ENCODE assay signal across 14 mouse cellular contexts in the genomic region with DNA sequence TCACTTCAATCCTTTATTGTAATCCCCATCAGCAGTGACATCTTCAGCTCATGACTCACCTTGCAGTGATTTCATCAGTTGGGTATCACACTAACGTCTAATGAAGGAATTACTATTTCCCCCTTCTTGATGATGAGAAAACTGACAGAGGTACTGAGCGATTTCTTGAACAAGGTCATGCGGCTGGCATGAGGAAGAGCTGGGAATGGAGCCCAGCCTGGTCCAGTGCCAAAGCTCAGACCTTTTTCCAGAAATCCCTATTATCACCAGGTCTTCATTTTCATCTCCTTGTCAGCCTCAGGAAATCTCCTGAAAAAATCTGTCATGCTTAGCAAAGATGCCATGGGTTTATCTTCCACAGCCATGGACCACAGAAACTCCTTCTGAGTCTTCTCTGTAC.
DNase-seq lines count a peak whose midpoint lies in the region; TF ChIP-seq lines count a peak whose summit lies in the region.
"Had no signal": no experiment of that assay in that cellular context is flagged by ENCODE, and none has a peak within 500 bp of the region (broad histone marks: within the 10 kb centered on the region; RNA-seq: fewer than 3 reads in every experiment).

No protein-coding gene starts in this region.

- no peaks in the 10 kb centered on the region for H3K27me3 ChIP-seq in cerebellum, adult 2 months (ENCODE audit: control insufficient read depth, insufficient read depth, low read length)
- H3K27me3 ChIP-seq: hindbrain, embryonic 13.5 days; liver, embryonic 15.5 days; neural tube, embryonic 13.5 days had no signal

- no peak overlapping the region for H3K27ac ChIP-seq in cerebellum, adult 2 months (ENCODE audit: insufficient read depth, low read length)
- H3K27ac ChIP-seq: hindbrain, embryonic 13.5 days; liver, embryonic 15.5 days; neural tube, embryonic 13.5 days had no signal

- H3K4me3 ChIP-seq in cerebellum, adult 2 months (replicated peaks; ENCODE audit: insufficient read depth, low read depth, low read length) = no peak overlapping the region
- H3K4me3 ChIP-seq: hindbrain, embryonic 13.5 days; liver, embryonic 15.5 days; neural tube, embryonic 13.5 days had no signal

- 9% methylated on average over 3 of the region's 3 CpGs for WGBS in cerebellum, adult 2 months

- no peak for TF ChIP-seq POLR2A in cerebellum, adult 2 months (IDR thresholded peaks at IDR 0.05; ENCODE audit: borderline replicate concordance, insufficient read depth, low read length)

- H3K4me1 ChIP-seq in cerebellum, adult 2 months (ENCODE audit: control insufficient read depth, insufficient read depth, low read length) = peaks cover 10% of the 10 kb centered on the region; the same call in 1 of the 2 replicates
- H3K4me1 ChIP-seq: hindbrain, embryonic 13.5 days; liver, embryonic 15.5 days; neural tube, embryonic 13.5 days had no signal

- peak; percentile 12 for DNase-seq in heart, postnatal 4 days
- DNase-seq in heart, adult 9 months (ENCODE audit: low spot score in 2 of 2) = no peak
- DNase-seq in 3T3-L1 (ENCODE audit: low read depth, low spot score) = peak; percentile 25
- DNase-seq in adrenal gland, adult 8-10 months = peak; percentile 43
- peak; percentile 81 to 84 for DNase-seq in cerebellum, adult 2 months
- no peak for DNase-seq in left cerebral cortex, adult 11 months (ENCODE audit: low spot score)
- no peak for DNase-seq in layer of hippocampus, adult 11-12 months (ENCODE audit: low spot score)
- no peak for DNase-seq in urinary bladder, postnatal 25 days (ENCODE audit: low spot score)
- DNase-seq: gastrocnemius, postnatal 36 days; kidney, adult 18-20 months; lung, postnatal 4 days had no signal

- no peak for TF ChIP-seq CTCF in cerebellum, adult 2 months (IDR thresholded peaks at IDR 0.05; ENCODE audit: borderline replicate concordance, insufficient read depth, low read depth, low read length)

Comparison
In these comparisons a context has a peak if more than half of its experiments do, and no peak if none do; other contexts are left out.
1. DNase-seq: peak in heart, postnatal 4 days (single experiment), 3T3-L1 (single experiment), adrenal gland, adult 8-10 months (single experiment) and cerebellum, adult 2 months (2 of 2); none in heart, adult 9 months (0 of 2), left cerebral cortex, adult 11 months (single experiment), layer of hippocampus, adult 11-12 months (single experiment) and urinary bladder, postnatal 25 days (single experiment).